Mouse (Mus musculus) MEL (cell line): ENCODE results near the gene Cdc40. TPM values are rescaled to one million over a fixed set of nuclear protein-coding genes. Genes with fewer than 3 reads are reported as not detected.

Experiments used
- DNase-seq: peaks from one replicate; pipeline ENCODE4 v3.0.0; 2011; ENCODE audit warnings: low read depth, low spot score
- H3K27ac ChIP-seq: 2 replicates; pipeline ENCODE4 v1.5.1; 2012; ENCODE audit warnings: low read depth, mild to moderate bottlenecking, control low read depth, low read length, moderate library complexity; ENCODE audit not compliant: control insufficient read depth
- H3K27me3 ChIP-seq, 2 experiments: fragments of 150-350 bp in 1 of 2; sonication (generic) in 1 of 2; 2 replicates each; pipeline ENCODE4 v1.6.1; 2012; ENCODE audit warnings: low read length in 2 of 2, mild to moderate bottlenecking in 2 of 2, improper control_type of control experiment in 1 of 2, moderate library complexity in 1 of 2; ENCODE audit not compliant: insufficient read depth in 2 of 2, control insufficient read depth in 1 of 2
- H3K36me3 ChIP-seq, 2 experiments: 2 replicates each; pipeline ENCODE4 v1.6.1; 2012 to 2014; ENCODE audit warnings: low read length in 2 of 2, improper control_type of control experiment in 1 of 2, inconsistent platforms in 1 of 2, mild to moderate bottlenecking in 1 of 2; ENCODE audit not compliant: insufficient read depth in 2 of 2, control insufficient read depth in 1 of 2
- H3K4me1 ChIP-seq, 2 experiments: fragments of 150-350 bp in 1 of 2; sonication (generic) in 1 of 2; 2 replicates each; pipeline ENCODE4 v1.6.1; 2012; ENCODE audit warnings: low read length in 2 of 2, improper control_type of control experiment in 1 of 2, mild to moderate bottlenecking in 1 of 2; ENCODE audit not compliant: insufficient read depth in 2 of 2, control insufficient read depth in 1 of 2
- H3K4me3 ChIP-seq, 2 experiments: fragments of 150-350 bp in 1 of 2; sonication (generic) in 1 of 2; 2 replicates each; pipeline ENCODE4 v1.5.1; 2012; ENCODE audit warnings: low read depth in 2 of 2, low read length in 2 of 2, mild to moderate bottlenecking in 2 of 2, moderate library complexity in 2 of 2, control low read depth in 1 of 2, improper control_type of control experiment in 1 of 2; ENCODE audit not compliant: control insufficient read depth in 1 of 2, insufficient read depth in 1 of 2
- H3K79me2 ChIP-seq: 2 replicates; pipeline ENCODE4 v1.6.1; 2012; ENCODE audit warnings: mild to moderate bottlenecking, low read length, moderate library complexity; ENCODE audit not compliant: control insufficient read depth, poor library complexity, insufficient read depth
- H3K9ac ChIP-seq: 2 replicates; pipeline ENCODE4 v1.6.1; 2012; ENCODE audit warnings: low read depth, mild to moderate bottlenecking, control low read depth, low read length, moderate library complexity; ENCODE audit not compliant: control insufficient read depth, poor library complexity, severe bottlenecking
- H3K9me3 ChIP-seq: fragments of 150-350 bp; sonication (generic); replicated peaks from 2 replicates; pipeline ENCODE4 v1.6.1; 2012; ENCODE audit warnings: mild to moderate bottlenecking, low read length, improper control_type of control experiment, moderate library complexity; ENCODE audit not compliant: insufficient read depth
- ELF1 ChIP-seq: IDR thresholded peaks from 2 replicates; pipeline ENCODE4 v1.6.1; 2014; ENCODE audit warnings: low read depth, mild to moderate bottlenecking, inconsistent platforms, low read length, improper control_type of control experiment, moderate library complexity
- GATA1 ChIP-seq: IDR thresholded peaks from 2 replicates; pipeline ENCODE4 v1.6.1; 2011; ENCODE audit warnings: low read depth, low read length, improper control_type of control experiment
- HCFC1 ChIP-seq: IDR thresholded peaks from 2 replicates; pipeline ENCODE4 v1.6.1; 2012; ENCODE audit warnings: low read depth, mild to moderate bottlenecking, inconsistent platforms, low read length, improper control_type of control experiment, moderate library complexity
- MAFK ChIP-seq: IDR thresholded peaks from 2 replicates; pipeline ENCODE4 v1.6.1; 2011; ENCODE audit warnings: low read depth, mild to moderate bottlenecking, low read length, improper control_type of control experiment, borderline replicate concordance
- MAZ ChIP-seq: IDR thresholded peaks from 2 replicates; pipeline ENCODE4 v1.6.1; 2012; ENCODE audit warnings: low read depth, mild to moderate bottlenecking, inconsistent platforms, low read length, improper control_type of control experiment
- MEF2A ChIP-seq: IDR thresholded peaks from 2 replicates; pipeline ENCODE4 v1.6.1; 2014; ENCODE audit warnings: low read depth, mild to moderate bottlenecking, inconsistent platforms, low read length, improper control_type of control experiment; ENCODE audit not compliant: poor library complexity, insufficient replicate concordance, severe bottlenecking; ENCODE audit errors: extremely low read depth
- MXI1 ChIP-seq: IDR thresholded peaks from 2 replicates; pipeline ENCODE4 v1.6.1; 2011; ENCODE audit warnings: mild to moderate bottlenecking, low read depth, low read length, improper control_type of control experiment
- MYB ChIP-seq: IDR thresholded peaks from 2 replicates; pipeline ENCODE4 v1.6.1; 2011; ENCODE audit warnings: mild to moderate bottlenecking, low read depth, low read length, improper control_type of control experiment
- MYC ChIP-seq: IDR thresholded peaks from 2 replicates; pipeline ENCODE4 v1.6.1; 2011; ENCODE audit warnings: low read depth, mild to moderate bottlenecking, low read length, improper control_type of control experiment, moderate library complexity
- NELFE ChIP-seq: IDR thresholded peaks from 2 replicates; pipeline ENCODE4 v1.6.1; 2011; ENCODE audit warnings: low read depth, low read length, improper control_type of control experiment
- POLR2AphosphoS5 ChIP-seq: IDR thresholded peaks from 2 replicates; pipeline ENCODE4 v1.6.1; 2012; ENCODE audit warnings: low read depth, borderline replicate concordance, mild to moderate bottlenecking, inconsistent platforms, low read length, moderate library complexity, mixed read lengths
- TAL1 ChIP-seq: IDR thresholded peaks from 2 replicates; pipeline ENCODE4 v1.6.1; 2012; ENCODE audit warnings: mild to moderate bottlenecking, inconsistent platforms, low read length, moderate library complexity, mixed read lengths
- ZMIZ1 ChIP-seq: IDR thresholded peaks from 2 replicates; pipeline ENCODE4 v1.6.1; 2012; ENCODE audit warnings: low read depth, mild to moderate bottlenecking, inconsistent platforms, low read length, improper control_type of control experiment, moderate library complexity
- ZNF384 ChIP-seq: IDR thresholded peaks from 2 replicates; pipeline ENCODE4 v1.6.1; 2012; ENCODE audit warnings: low read depth, mild to moderate bottlenecking, inconsistent platforms, low read length, improper control_type of control experiment
- polyA plus RNA-seq, 2 experiments: library from polyadenylated mRNA; stranded (reverse) in 1 of 2; unstranded in 1 of 2; fragments of >175 nt in 1 of 2; fragments of >200 nt in 1 of 2; gene quantifications; 2 replicates each; pipeline versions ENCODE4 v1.2.1 to v1.2.4; 2012; ENCODE audit warnings: low replicate concordance in 2 of 2, low read depth in 1 of 2; ENCODE audit not compliant: insufficient read length in 2 of 2, insufficient read depth in 1 of 2, missing spikeins in 1 of 2
- total RNA-seq: library from RNA; depleted of rRNA; stranded (reverse); fragments of 300-350 nt; gene quantifications from 2 replicates; pipeline ENCODE4 v1.2.3, GENCODE M21; 2012

The Cdc40 gene
- total and polyA plus RNA-seq, 3 experiments = 11.9 to 68.5 (median 35.5) TPM

DNA sequence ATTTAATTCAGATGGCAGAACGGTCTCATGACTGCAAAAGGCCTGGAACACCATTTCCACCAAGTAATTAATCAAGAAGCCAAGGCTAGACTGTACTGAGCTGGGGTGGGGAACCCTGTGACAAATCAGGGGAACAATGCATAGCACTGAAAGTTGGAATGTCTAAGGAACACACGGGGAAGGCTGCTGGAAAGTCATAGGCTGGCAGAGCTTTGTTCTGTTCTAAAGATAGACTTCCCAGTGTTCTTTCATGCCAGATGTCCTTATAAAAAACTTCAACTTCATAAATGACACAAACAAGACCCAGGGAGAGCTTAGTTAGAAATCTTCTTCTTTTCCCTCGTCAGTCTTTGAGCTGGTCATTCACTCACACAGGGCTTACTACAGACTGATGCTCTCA is 1.9 kb downstream of the Cdc40 start:
- no peak for TF ChIP-seq MAFK
- no peak for TF ChIP-seq MAZ
- no peak for TF ChIP-seq HCFC1
- TF ChIP-seq NELFE = no peak
- TF ChIP-seq GATA1 = no peak
- no peak for TF ChIP-seq MYB
- no peak for TF ChIP-seq ZMIZ1
- TF ChIP-seq POLR2AphosphoS5 = no peak
- no peak for TF ChIP-seq ZNF384
- no peak for TF ChIP-seq MEF2A
- no peak for TF ChIP-seq ELF1
- Histone ChIP-seq H3K79me2 (peaks cover 43% of the 10 kb centered on the region), H3K4me1 (peaks cover 4% of the 10 kb centered on the region in 2 experiments; a peak in 3 of 4 replicates), H3K9ac (no peak overlapping the region), H3K9me3 (no peaks in the 10 kb centered on the region), H3K27me3 (no peaks in the 10 kb centered on the region), H3K27ac (no peak overlapping the region), H3K36me3 (peaks cover 5 to 14% of the 10 kb centered on the region in 2 experiments), H3K4me3 (no peak overlapping the region)
- DNase-seq = no peak

DNA sequence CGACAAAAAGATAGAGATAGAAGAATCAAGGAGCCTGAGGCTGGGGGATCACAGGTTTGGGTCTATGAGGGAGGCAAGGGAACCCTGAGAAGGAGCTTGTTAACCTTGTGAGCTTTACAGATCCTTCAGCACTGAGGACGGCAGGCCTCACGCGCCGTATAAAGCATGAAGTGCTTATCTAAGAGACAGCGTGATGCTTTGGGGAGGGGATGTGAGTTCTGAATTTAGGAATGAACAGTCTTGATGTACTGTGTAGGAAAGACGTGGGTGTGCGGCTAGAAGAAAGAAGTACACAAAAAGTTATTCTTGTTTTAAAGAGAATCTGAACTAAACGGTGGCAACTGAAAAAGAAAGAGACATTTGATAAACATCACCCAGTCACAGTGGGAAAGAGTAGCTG is 3.1 kb downstream of the Cdc40 start:
- H3K9me3 ChIP-seq = no peaks in the 10 kb centered on the region
- H3K4me1 ChIP-seq = peaks cover 0 to 4% of the 10 kb centered on the region in 2 experiments; a peak in 2 of 4 replicates
- DNase-seq = no peak
- peaks cover 42% of the 10 kb centered on the region for H3K79me2 ChIP-seq
- H3K27me3 ChIP-seq = no peaks in the 10 kb centered on the region
- no peak overlapping the region for H3K9ac ChIP-seq
- TF ChIP-seq MXI1 (no peak), ELF1 (no peak), MYC (no peak)
- H3K4me3 ChIP-seq = no peak overlapping the region
- peaks cover 5 to 9% of the 10 kb centered on the region in 2 experiments; a peak in 3 of 4 replicates for H3K36me3 ChIP-seq
- H3K27ac ChIP-seq = no peak overlapping the region

DNA sequence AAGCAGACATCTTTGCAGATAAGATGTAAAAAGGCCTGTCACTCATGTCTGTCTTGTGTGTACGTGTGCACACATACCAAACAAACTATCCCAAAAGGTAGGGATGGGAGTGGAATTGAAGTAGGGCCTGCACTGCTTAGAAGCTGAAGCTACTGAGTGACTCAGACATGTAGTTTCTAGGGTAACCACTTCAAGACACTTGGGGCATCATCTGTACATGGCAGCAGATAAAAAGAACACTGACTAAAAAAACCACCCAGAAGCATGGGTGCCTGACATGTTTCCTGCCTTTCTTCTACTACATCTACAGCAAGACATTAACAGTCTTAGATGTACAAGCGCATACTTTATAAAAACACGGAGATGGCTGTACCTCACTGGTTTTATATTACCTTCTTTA is 4.9 kb downstream of the Cdc40 start:
- H3K9me3 ChIP-seq = no peaks in the 10 kb centered on the region
- TF ChIP-seq NELFE = no peak
- TF ChIP-seq TAL1 = no peak
- H3K4me3 ChIP-seq = no peak overlapping the region
- H3K27ac ChIP-seq = no peak overlapping the region
- H3K36me3 ChIP-seq = peaks cover 5 to 9% of the 10 kb centered on the region in 2 experiments; a peak in 3 of 4 replicates
- no peaks in the 10 kb centered on the region for H3K27me3 ChIP-seq
- DNase-seq = peak; percentile 7
- H3K9ac ChIP-seq = no peak overlapping the region
- H3K79me2 ChIP-seq = peaks cover 43% of the 10 kb centered on the region
- H3K4me1 ChIP-seq = peaks cover 0 to 4% of the 10 kb centered on the region in 2 experiments; a peak in 2 of 4 replicates
